Mouse (Mus musculus): ENCODE results near the gene Nfkbia.
A peak's percentile ranks its signal among the peaks of the same experiment; 100 is the strongest.

Nfkbia gene

DNA sequence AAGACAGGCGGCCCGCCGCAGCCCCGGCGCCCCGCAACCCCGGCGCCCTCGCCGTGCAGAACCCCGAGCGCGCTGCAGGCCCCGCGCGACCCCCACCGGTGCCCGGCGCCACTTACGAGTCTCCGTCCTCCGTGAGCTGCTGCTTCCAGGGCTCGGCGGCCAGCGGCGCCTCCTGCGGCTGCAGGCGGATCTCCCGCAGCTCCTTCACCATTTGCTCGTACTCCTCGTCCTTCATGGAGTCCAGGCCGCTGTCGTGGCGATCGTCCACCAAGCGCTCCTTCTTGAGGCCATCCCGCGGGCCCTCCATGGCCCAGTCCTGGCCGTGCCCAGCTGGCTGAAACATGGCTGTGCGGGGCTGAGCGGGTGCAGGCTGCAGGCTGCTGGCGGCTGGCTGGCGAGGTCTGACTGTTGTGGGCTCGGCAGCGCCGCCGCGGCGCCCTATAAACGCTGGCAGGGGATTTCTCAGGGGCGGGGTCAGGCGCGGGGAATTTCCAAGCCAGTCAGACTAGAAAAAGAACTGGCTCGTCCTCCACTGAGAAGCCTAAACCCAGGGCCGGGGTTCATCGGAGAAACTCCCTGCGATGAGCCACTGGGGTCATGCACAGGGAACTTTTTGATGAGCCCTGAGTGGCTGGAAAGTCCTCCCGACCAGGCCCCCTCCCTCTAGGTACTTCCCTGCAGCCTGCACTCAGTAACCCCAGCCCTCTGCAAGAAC, at the start of gene Nfkbia:
TSS of gene Nfkbia (minus strand) at position 464 of the 715 bp plus-strand sequence.
- DNase-seq, result peak; percentile 86

DNA sequence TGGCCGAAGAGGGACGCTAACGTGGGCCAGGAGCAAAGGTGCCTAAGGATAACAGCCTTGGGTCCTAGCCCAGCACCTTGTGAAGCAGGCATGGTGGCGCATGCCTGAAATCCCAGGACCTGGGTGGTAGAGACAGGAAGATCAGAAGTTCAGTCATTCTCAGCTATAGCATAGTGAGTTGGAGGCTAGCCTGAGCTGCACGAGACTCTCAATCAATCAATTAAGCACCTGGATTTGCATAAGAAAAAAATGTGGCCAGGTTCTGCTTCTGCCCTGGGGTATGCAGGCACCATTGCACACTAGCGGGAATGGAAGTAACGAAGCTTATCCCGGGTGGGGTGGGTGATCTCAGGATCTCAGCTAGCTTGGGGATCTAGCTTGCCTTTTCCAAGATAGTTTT, 46.7 kb upstream of the Nfkbia start:
- no peak for DNase-seq

DNA sequence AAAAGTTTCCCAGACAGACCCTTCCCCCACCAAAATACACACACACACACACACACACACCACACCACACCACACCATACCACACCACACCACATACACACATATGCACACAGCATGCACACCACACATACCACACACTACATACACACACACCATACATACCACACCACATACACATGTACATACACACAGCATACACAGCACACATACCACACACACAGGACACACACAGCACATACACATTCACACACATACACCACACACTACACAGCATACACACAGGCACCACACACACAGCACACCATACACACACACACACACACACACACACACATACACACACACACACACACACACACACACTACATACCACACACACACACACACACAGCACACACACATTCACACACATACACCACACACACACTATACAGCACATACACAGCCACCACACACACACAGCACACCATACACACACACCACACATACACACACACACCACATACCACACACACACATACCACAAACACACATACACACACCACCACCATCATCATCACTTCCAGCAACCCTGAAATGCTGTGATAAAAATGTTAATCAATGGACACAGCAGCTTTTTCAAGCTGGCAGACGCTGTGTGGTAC, 46.0 kb upstream of the Nfkbia start:
- DNase-seq, result no peak

DNA sequence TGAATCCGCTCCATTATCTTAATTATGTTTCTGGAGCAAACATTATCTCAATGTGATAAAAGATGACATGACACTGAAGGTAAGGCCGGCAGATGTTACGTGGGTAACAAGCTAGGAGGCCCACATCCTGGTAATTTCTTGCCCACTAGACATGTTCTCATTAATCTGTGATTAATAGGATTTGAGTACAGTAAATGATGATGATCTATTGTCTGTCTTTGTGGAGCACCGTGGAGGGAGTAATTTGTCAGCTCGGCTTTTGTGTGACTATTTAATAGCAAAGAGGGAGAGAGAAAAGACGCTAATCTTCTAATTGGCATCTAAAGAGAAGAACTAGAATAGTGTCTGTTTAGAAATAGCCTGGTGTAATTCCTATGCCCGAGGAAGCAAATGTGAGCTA, 45.3 kb upstream of the Nfkbia start:
- DNase-seq, result no peak

DNA sequence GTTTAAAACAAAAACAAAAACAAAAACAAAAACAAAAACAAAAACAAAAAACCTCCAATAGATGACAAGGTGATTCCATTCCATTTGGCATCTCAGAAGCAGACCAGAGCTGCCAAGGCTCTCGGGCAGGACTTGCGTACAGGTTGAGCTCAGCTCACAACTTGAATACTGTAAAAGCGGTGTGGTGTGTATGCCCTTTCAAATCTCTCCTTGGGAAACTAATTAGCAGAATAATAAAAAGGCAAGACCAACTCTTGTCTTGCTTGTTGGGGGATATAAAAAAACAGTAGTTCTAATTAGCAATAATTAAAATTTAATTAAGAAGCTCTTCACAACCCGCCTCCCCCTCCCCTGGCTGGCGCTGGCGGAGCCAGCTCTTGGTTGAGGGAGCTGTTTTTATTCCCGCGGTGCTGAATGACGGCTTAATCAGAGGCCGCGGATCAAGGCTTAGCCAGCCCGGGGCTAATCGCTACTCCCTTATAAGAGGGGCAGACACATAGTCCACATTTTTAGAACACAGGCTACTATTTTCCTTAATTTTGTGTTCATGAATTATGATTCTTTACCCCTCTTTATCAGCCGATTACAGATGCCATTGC, 44.2 kb upstream of the Nfkbia start:
- DNase-seq, result no peak

DNA sequence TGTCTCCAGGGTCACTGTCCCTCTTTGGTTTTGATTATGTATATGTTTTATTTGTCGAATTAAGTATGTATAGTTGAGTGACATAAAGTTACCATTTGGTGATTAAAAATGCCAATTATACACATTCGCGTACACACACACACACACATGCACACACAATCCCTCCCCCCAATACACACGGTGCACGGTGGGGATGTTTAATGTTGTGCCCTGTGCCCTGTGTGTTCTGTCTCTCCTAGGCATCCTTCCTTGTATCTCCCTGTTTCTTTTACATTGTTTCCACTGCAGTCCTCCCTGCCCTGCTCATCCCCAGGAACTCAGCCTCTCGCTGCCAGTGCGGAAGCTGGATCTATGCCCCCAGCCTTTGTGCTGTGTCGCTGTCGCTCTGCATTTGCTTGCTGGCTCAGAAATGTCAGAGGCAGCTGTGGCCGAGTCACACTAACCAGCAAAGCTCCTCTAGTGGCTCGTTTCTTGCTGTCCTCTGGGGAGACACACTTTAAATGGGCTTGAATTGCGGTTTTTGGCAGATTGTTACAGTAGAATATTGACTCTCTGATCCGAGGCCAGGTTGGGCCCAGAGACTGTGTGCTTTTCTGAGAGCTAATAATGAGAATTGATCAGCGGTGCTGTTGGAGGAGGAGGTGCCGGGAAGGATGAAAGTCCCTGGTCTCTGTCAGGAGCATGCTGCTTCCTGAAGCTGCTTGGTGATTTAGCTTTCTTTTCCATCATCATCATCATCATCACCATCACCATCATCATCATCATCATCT, 34.7 kb upstream of the Nfkbia start:
- DNase-seq, result no peak

DNA sequence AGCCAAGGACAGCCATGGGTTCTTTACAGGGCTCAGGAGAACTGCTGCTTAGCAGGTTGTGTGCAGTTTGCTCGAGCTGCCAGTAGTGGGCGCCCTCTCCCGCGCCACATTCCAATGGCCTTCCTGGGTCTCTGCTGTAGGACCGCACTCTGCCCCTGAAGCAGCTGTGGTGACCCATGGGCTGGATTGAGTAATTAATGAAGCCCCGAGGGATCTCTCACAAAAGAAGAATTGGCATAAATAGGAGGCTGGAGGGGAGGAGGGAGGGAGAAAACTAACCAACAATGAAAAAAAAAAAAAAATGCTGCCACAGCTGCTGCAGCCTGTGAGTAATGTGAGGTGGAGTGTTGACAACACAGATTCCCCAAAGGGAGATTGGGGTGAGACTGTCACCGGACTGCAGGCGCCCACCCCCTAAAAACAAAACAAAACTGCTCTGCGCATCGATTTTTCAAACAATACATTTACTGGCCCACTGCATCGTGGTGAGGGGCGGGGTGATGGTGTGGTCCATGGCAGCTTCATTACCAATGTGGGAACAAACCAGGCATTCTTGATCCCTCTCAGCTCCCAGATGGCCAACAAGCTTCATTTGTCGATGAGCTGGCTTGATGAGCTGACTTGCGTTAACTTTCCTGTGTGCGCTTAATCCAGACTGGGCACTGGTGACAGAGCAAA, 25.8 kb upstream of the Nfkbia start:
- DNase-seq, result peak; percentile 35 to 43

DNA sequence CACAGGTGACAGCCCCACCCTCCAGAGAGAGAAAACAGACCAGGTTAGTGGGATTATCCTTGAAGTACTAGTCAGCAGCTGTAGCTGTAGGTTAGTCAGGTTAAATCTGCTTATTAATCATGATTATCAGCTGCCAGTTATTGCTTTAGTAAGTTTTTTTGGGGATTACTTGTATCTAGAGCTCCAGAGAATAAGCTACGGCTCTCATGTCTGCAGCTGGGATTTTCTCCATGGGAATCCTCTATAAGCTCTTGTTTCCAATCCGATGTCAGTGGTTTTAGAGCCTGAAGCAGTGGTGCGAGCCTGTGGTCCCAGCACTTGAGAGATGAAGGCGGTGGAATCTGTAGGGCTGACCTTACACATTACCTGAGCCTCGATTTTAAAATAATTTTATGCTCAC, 16.4 kb upstream of the Nfkbia start:
- no peak for DNase-seq

DNA sequence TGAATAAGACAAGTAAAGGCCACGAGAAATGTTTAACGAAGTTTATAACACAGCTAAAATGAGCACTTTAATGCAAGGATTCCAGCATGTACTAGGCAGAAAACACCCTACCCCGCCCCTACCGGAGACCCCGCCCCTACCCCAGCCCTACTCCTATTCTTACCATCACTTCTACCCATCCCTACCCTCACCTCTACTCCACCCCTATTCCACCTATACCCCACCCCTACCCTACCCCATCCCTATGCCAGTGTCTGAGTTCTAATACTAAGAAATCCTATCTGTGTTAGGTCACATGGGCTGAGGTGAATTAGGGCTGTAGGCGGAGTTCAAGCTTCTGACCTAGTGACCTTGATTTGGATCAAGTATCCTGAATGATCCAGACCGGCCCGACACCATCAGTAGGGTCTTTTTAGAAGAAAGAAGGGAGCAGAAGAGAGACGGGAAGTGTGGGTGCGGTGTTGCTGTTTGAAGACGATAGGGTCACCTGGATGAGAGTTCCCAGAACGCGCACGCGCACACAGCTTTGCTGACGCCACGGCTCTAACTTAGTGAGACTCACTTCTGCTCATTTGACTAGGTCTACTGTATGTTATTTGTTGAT, 15.0 kb upstream of the Nfkbia start:
- no peak for DNase-seq

DNA sequence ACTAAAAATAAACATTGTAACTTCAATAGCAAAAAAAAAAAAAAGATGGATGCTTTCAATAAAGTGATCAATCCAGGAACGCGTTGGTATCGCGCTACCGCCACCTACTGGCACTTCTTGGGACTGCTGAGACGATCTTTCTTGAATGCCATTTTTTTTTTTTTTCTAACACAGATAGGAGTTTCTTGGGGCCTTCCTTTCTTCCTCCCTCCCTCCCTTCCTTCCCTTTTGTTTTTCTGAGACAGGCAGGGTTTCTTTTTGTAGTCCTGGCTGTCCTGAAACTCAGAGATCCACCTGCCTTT, 13.5 kb upstream of the Nfkbia start:
- DNase-seq, result peak; percentile 64 to 65

DNA sequence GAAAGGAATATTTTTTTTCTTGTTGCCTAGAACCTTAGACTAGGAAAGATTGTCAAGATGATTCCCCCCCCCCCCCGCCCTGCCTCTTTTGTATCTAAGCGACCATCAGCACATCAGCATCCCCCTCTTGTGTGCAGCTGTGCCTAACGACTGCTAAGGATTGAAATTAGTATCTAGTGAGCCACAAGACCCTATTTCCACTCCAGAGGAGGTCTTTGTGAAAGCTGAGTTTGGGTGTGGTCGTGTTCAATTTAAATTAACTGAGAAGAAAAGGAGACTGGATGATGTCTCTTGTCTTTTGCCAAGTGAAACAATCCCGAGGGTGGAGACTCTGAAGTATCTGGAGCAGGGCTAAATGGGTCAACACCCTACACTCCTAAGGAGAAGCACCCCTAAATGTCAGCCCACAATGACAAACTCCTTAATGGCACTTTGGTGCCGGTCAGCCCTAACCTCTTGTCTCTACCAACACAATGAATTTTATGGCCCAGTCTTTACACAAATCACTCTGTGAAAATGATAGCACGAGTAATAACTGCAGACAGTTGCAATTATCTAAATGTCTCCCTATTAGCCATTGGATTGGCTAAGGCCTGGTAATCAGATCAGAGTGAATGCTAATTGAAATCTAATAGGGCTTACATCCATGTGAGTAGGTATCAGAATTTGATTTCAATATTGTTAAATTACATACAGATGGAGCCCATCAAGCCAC, 13.0 kb upstream of the Nfkbia start:
- DNase-seq, result no peak

DNA sequence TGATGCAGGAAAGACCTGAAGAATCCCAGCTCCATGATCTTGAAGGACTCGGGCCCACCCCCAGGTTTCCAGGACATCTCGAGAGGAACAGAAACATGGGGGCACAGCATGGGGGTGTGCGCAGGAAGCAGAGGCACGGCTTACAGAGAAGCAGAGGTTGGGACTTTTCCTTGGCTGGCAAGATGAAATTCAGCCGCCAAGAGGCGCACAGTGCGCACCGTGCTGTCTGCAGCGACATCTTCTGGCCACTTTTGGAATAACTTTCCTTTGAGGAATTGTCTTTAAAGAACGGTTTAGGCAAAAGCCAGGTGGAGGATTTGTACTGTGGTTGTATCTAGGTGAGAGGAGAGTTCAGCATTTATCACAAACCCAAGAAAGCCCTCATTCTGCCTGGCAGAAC, 6.6 kb upstream of the Nfkbia start:
- DNase-seq, result peak; percentile 73 to 85

DNA sequence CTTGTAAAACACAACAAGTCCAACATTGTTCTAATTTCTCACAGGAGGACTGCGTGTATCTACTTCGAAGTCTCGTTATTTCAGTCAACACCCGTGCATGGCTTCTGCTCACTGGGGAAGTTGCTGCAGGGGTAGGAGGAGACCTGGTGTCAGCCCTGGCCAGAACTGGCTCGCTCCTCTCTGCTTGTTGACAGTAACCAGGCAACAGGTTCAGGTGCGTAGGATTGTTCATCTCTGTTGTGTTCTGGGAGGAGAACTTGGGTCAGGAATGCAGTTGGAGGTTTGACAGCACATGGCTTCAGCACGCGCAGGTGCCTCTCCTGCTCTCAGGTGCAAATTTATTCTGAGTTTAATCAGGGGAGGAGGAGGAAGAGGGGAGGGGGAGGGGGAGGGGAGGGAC, 5.3 kb upstream of the Nfkbia start:
- DNase-seq, result no peak

DNA sequence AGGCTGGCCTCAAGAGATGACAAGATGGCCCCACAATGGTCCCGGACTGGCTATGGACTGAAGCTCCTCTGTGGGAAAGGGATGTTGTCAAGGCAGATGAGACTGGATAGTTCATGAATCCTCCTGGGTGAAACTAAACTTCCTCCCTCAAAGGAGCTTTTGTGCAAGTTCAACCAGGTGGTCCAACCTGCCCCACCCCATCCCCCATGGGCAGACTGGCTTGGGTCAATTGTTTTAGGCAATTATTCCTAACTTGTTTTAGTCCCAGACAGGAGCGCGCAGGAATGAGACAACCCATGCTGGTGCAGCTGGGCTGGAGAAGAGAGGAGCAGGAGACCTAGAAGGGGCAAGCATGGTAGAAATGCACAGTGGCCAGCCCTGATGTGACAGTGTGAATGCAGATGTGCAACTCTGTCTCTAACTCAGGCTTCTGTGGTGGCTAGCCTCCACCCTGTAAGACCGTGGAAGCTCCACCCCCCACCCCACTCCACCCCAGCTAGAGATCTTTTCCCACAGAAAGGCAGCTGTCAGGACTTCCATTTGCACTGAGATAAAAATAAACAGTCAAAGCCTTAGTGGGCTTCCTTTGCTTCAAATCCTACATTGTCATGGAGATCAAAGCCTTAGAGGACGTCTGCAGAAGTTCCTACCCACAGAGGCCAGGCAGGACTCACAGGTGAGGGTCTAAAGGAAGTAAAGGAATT, 3.6 kb upstream of the Nfkbia start:
- no peak for DNase-seq

DNA sequence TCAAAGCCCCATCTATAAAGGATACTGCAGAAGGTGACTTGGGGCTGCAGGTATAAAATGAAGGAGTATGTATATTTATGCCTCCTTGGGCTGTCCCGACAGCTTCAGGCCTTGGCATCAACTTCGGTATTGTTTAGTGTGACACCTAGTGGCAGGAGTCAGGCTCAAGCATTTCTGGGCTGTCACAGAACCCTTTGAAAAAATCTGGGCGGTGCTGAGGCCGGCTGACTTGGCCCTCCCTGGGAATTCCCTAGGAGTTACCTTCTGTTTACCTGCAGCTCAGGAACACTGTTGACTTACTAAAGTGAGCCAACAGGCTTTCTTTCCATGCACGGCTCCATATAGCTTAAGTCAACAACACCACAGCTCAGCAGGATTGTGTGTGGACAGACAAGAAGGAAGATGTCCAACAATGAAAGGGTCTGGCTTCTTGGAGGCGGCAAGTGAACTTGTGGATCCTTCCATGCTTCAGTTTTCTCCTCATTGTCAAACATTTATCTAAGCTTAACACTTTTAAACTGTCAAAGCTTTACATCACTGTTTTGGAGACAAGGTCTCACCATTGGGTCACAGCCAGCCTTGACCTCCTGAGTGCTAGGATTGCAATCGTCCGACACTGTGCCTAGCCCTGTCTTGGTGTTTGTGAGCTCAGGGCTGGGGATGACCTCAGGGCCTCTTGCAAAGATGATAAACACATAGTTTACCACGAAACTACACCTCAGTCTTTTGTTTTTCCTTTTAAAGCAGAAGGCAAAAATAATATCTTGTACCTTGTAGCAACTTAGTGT, 2.9 kb upstream of the Nfkbia start:
- DNase-seq, result peak; percentile 71 to 76

DNA sequence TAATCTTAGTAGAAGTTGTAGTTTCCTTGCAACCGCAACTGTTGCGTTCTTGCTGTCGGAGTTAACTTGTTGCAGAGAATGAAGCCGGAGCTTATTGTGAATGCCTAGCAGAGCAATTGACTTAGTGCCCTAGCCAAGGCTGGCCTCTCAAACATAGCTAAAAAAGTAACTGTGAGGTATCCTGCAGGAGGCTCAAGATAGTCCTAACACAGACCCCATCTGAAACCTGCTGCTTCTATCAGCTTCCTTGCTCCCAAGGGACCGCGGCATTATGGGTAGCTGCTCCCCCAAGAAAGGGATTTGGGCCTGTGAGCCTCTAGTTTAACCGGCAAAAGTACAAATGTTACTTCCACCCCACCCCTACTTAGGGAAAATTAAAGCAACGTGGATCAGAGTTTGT, 934 bp upstream of the Nfkbia start:
- DNase-seq, result no peak

DNA sequence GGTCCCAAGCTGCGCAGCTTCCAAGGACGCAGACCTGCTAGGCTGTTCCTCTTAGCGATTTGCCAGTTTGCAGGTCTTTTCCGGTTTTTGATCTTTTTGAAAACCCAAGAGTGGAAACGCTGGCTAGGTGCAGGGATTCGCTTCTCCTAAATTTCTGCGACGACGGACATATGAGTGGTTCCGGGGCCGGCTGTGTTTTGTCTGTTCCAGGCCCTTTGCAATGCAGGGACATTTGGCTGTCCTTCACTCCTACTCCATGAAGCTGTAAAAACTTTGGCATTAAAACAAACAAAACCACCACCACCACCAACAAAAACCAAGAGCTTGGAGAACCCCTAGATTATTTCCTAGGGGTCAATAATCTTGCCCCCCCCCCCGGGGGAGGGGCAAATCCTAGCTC, 494 bp upstream of the Nfkbia start:
- no peak for DNase-seq

DNA sequence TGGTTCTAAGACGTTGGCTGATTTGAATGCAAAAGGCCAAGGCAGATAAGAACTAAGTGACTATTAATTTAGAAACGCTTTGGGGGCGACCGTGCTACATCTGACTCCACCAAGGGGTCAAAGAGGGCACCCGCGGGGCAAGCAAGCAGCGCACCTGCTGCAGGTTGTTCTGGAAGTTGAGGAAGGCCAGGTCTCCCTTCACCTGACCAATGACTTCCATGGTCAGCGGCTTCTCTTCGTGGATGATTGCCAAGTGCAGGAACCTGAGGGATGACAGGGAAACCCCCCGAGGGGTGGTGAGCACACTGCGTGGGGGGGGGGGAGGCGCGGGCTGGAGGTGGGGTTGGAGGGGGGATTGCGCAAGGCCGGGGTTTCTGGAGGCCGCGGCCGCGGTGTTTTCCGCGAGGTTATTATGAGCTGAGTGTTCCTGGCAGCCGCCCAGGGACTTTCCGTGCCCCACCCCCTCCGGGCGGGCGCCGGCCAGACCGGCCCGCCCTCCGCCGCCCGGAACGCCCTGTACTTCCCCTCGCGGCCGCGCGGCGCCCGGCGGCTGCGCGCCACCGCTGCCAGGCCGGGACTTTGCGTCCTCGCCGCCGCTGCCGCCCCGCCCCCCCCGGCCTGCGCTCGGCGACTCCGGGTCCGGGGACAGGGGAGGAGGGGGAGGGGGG, 797 bp downstream of the Nfkbia start:
- peak; percentile 90 to 92 for DNase-seq

DNA sequence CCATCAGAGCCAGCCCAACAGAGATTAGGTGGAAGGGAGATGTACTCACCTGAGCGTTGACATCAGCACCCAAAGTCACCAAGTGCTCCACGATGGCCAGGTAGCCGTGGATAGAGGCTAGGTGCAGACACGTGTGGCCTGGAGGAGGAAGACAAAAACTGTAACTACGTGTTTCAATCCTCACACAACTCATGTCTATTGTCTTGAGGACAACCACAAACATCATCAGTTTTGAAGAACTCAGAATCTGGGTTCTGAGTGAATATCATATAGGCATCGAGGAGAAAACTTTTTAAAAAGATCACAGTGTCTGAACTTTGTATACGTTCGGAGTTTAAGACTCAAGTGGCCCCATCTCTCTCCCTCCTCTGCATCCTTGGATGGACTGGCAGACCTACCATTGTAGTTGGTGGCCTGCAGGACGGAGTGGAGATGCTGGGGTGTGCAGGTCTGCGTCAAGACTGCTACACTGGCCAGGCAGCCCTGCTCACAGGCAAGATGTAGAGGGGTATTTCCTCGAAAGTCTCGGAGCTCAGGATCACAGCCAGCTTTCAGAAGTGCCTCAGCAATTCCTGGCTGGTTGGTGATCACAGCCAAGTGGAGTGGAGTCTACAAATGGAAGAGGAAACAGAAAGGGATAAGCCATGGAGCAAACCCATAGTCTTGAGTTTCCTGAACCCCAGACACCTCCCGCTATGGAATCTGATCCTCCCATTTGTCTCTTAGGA, 1.6 kb downstream of the Nfkbia start:
- DNase-seq, result peak in 1 of 2 experiments; percentile 15

All from cerebellum, postnatal 36 days (tissue).